Mouse (Mus musculus): Measurements from ENCODE around the gene Olfr555. TPM values are rescaled to one million over a fixed set of nuclear protein-coding genes. Genes with fewer than 3 reads are reported as not detected.
"Not testable (repeated sequence)": the region's sequence is repeated elsewhere in the genome, so short reads cannot be mapped to it uniquely, and the experiment has no call there.

Olfr555 gene
- not detected in 2 replicates for polyA plus RNA-seq (2015; fragmentation: Nextera tagmentation; extraction: Ambion mirVana)

DNA sequence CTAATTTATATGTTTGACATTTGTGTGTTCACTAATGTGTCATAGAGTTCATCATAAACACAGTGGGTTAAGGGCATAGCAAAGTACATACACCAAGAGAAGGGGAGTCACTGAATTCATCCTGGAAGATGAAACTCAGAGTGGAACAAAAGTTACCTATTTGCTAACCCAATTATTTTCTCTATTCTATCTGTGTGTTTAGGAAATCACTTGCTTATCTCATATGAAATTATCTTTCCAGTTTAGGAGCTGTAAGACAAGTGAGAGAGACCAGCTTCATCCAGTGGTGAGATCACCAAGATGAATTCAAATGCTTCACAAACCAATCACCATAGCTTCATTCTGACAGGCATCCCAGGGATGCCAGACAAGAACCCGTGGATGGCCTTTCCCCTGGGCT, at the start of gene Olfr555:
TSS of gene Olfr555 (plus strand) at position 301 of the 400 bp plus-strand sequence.
- H3K27ac ChIP-seq = no peak within 1 kb of the TSS
- no peak within 1 kb of the TSS for H3K4me2 ChIP-seq
- H3K9ac ChIP-seq = no peak within 1 kb of the TSS
- ATAC-seq (replicated peaks) = no peak
- no peaks in the 10 kb centered on the region for H3K4me1 ChIP-seq
- no peaks in the 10 kb centered on the region for H3K9me3 ChIP-seq
- no peak within 1 kb of the TSS for H3K4me3 ChIP-seq
- WGBS = 78% methylated on average over 1 of the region's 1 CpGs
- H3K36me3 ChIP-seq (replicated peaks) = no peaks in the 10 kb centered on the region
- H3K27me3 ChIP-seq (replicated peaks) = no peaks in the 10 kb centered on the region

- Histone ChIP-seq H3K4me2 (no peak within 1 kb of the TSS), H3K9me3 (no peaks in the 10 kb centered on the region), H3K36me3 (replicated peaks) (no peaks in the 10 kb centered on the region), H3K9ac (no peak within 1 kb of the TSS), H3K27me3 (replicated peaks) (no peaks in the 10 kb centered on the region), H3K4me1 (no peaks in the 10 kb centered on the region), H3K27ac (no peak within 1 kb of the TSS), H3K4me3 (no peak within 1 kb of the TSS)
- ATAC-seq (replicated peaks) = no peak
Observed at GRCm38 (mm10) chr7:102618118-102618517, 40.5 kb upstream of the Olfr555 start, which contains the start of gene Olfr553. Gene Olfr553, minus strand, starts transcription at chr7:102618218.

DNA sequence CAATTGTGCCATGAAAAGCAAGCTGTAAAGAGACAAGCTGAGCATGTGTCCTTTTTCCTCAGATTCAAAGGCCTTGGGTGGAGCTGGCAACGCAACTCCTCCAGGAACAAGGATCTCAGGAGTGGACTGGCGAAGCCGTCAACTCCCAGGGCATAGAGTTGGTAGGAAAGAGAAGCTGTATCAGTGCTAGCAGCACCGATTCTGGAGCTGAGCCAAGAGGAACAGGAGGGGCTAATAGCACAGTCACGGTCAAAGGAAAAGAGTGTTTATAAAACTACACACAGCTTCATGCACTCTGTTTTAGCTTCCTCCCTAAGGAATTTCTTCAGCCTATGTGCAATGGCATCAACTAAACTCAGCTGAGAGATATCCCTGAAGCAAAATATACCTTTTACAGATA, 39.0 kb upstream of the Olfr555 start:
- WGBS = 61% methylated on average over 5 of the region's 5 CpGs
- Histone ChIP-seq H3K4me1 (no peaks in the 10 kb centered on the region), H3K9me3 (no peaks in the 10 kb centered on the region), H3K36me3 (replicated peaks) (no peaks in the 10 kb centered on the region), H3K9ac (no peak overlapping the region), H3K4me2 (no peak overlapping the region), H3K27me3 (replicated peaks) (no peaks in the 10 kb centered on the region), H3K27ac (no peak overlapping the region), H3K4me3 (no peak overlapping the region)
- no peak for ATAC-seq (replicated peaks)

DNA sequence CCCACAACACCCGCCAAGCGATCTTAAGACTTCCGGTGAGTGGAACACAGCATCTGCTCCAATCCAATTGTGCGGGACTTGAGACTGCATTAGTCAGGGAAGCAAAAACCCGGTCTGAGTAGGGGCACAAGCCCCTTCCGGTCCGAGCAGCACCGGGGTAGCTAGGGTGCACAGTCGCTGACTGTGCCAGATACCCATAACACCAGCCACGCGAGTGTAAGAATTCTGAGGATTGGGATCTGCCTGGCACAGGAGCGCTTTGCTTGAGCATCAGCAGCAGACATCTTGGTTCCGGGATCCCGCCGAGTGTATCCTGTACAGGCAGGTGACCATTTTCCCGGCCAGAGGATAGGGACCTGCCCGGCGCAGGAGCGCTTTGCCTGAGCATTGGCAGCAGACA, 38.3 kb upstream of the Olfr555 start:
- not testable (repeated sequence) for H3K4me3 ChIP-seq; H3K9me3 ChIP-seq; H3K36me3 ChIP-seq (replicated peaks); H3K4me1 ChIP-seq; ATAC-seq (replicated peaks); H3K27ac ChIP-seq; H3K4me2 ChIP-seq; H3K27me3 ChIP-seq (replicated peaks); H3K9ac ChIP-seq
- WGBS = 90% methylated on average over 19 of the region's 19 CpGs

DNA sequence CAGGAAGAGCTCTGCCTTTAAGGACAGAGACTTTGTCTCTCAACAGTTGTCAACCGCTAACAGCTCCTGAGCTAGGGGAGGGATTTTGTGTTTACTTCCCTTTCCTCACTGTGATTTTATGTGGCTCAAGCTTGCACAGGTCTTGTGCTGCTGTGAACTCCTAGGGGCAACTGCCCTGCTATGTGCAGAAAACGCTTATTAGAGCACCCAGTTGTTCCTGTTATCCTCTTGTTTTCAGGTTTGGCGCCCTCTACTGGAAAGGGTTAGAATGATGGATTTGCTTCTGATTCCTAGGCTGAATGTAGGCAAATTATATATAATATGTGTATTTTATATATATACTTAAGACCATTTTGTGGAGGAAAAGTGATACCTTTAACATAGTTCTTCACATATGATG, 22.0 kb upstream of the Olfr555 start:
- Histone ChIP-seq H3K27ac (no peak overlapping the region), H3K4me2 (no peak overlapping the region), H3K4me3 (no peak overlapping the region), H3K36me3 (replicated peaks) (no peaks in the 10 kb centered on the region), H3K9ac (no peak overlapping the region), H3K27me3 (replicated peaks) (no peaks in the 10 kb centered on the region), H3K4me1 (no peaks in the 10 kb centered on the region), H3K9me3 (no peaks in the 10 kb centered on the region)
- ATAC-seq (replicated peaks) = no peak
- WGBS = 26% methylated on average over 3 of the region's 3 CpGs

- ATAC-seq (replicated peaks) = no peak
- no peak within 1 kb of the TSS for H3K27ac ChIP-seq
- H3K4me2 ChIP-seq = no peak within 1 kb of the TSS
- H3K36me3 ChIP-seq (replicated peaks) = no peaks in the 10 kb centered on the region
- no peaks in the 10 kb centered on the region for H3K4me1 ChIP-seq
- 87% methylated on average over 1 of the region's 1 CpGs for WGBS
- no peaks in the 10 kb centered on the region for H3K27me3 ChIP-seq (replicated peaks)
- H3K9ac ChIP-seq = no peak within 1 kb of the TSS
- H3K9me3 ChIP-seq = no peaks in the 10 kb centered on the region
- no peak within 1 kb of the TSS for H3K4me3 ChIP-seq
Observed at GRCm38 (mm10) chr7:102638132-102638531, 20.5 kb upstream of the Olfr555 start, which contains the start of gene Olfr554. Gene Olfr554, plus strand, starts transcription at chr7:102638432.

DNA sequence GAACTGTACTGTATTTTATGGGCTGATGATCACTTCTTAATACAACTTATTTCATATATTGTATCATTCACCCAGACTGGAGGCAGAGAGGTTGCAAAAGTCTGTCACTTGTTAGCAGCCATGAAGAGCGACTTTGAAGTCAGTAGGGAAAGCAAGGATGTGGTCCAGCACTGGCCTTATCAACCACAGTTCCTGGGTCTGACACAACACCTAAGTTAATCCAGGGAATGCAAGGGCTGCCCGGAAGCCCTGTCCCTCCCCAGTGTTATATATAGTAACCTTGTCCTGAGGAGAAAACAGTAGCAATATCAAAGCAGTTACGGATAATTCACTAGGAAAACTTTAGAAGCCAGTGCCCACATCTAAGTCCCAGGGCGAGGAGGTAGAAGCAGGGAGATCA, 13.7 kb upstream of the Olfr555 start:
- not testable (repeated sequence) for H3K27me3 ChIP-seq (replicated peaks); H3K27ac ChIP-seq; H3K4me1 ChIP-seq; H3K4me3 ChIP-seq; H3K9me3 ChIP-seq; H3K4me2 ChIP-seq; ATAC-seq (replicated peaks); H3K9ac ChIP-seq; H3K36me3 ChIP-seq (replicated peaks)
- WGBS = 91% methylated on average over 4 of the region's 4 CpGs

DNA sequence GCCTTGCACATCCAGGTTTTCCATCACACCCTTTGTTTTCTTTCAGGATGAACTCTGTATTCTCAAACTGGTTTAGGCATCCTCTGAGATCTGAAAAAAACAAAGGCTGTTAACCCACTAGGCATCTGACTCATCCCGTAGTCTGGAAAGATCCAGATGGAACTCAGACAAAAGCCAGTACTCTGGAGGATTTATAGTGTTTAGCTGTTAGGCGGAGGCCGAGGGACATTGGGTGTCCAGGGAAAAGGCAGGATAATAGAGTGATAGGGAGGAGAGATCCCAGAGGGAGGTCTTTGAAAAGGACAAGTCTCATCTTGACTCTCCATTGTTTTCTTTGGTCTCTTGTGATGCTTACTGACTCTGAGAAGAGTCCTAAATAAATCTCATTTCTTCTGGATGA, 6.0 kb downstream of the Olfr555 start, which contains the start of gene Olfr556:
TSS of gene Olfr556 (plus strand) at position 301 of the 400 bp plus-strand sequence.
- ATAC-seq (replicated peaks) = no peak
- WGBS = 43% methylated on average over 3 of the region's 3 CpGs
- Histone ChIP-seq H3K27me3 (replicated peaks) (no peaks in the 10 kb centered on the region), H3K36me3 (replicated peaks) (no peaks in the 10 kb centered on the region), H3K9me3 (no peaks in the 10 kb centered on the region), H3K4me3 (no peak within 1 kb of the TSS), H3K9ac (no peak within 1 kb of the TSS), H3K27ac (no peak within 1 kb of the TSS), H3K4me2 (no peak within 1 kb of the TSS), H3K4me1 (no peaks in the 10 kb centered on the region)

DNA sequence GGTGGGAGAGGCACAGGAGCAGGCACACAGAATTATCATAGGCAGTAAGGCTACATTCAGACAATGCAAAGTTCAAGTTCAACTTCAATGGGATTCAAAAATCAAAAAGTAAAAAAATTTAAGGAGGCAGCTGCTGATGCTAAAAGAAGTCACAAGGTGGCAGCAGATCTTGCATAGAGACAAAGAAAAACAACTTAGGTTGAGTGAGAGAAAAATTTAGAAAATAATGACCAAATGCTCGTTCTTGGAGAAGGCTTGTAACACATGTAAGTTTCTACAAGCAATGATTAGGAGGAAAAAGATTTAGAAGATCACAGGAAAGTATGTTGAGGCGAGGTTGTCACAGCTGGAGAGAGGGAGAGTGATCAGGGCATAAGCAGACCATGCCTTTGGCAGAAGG, 6.8 kb downstream of the Olfr555 start:
- H3K4me3 ChIP-seq = no peak overlapping the region
- no peak for ATAC-seq (replicated peaks)
- H3K36me3 ChIP-seq (replicated peaks) = no peaks in the 10 kb centered on the region
- no peaks in the 10 kb centered on the region for H3K9me3 ChIP-seq
- no peaks in the 10 kb centered on the region for H3K4me1 ChIP-seq
- 31% methylated on average over 2 of the region's 2 CpGs for WGBS
- no peak overlapping the region for H3K27ac ChIP-seq
- no peak overlapping the region for H3K9ac ChIP-seq
- no peaks in the 10 kb centered on the region for H3K27me3 ChIP-seq (replicated peaks)
- H3K4me2 ChIP-seq = no peak overlapping the region

DNA sequence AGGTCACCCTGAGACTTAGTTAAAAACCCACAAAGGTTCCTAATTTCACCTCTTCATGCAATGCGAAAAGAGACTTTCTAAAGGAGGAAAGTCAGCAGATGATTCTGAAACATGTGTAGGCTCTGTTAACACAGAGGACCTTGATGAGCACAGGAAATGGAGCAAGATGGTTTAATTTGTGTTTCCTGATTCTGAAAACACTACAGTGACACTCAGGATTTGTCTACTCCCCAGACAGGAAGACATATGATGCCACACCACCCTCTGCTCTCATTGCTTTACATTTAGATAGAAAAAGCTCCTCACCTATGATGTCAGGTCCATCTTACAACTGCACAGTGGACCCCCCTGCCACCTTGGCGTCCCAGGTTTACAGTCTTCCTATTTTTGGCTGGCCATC, 17.6 kb downstream of the Olfr555 start:
- Histone ChIP-seq H3K27me3 (replicated peaks) (no peaks in the 10 kb centered on the region), H3K27ac (no peak overlapping the region), H3K9ac (no peak overlapping the region), H3K4me3 (no peak overlapping the region), H3K4me2 (no peak overlapping the region), H3K4me1 (no peaks in the 10 kb centered on the region), H3K9me3 (no peaks in the 10 kb centered on the region), H3K36me3 (replicated peaks) (no peaks in the 10 kb centered on the region)
- WGBS = 71% methylated on average over 2 of the region's 2 CpGs
- no peak for ATAC-seq (replicated peaks)

DNA sequence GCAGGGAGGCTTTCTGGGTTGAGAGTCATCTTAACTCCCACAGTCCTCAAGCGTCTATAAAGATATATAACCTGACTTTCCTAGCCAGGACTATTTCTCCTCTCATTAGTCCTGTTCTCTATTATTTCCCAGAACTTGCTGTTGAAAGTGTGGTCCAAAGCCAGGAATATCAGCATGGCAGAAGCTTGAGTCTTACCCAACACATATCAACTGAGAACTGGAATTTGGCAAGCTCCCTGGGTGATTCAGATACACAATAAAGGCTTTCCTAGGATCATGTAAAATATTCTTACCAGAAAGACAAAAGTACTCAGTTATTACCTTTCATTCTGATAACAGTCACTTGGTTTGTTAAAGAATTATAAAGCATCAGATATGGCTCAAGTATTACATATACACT, 23.3 kb downstream of the Olfr555 start:
- H3K27ac ChIP-seq = no peak overlapping the region
- no peaks in the 10 kb centered on the region for H3K27me3 ChIP-seq (replicated peaks)
- H3K36me3 ChIP-seq (replicated peaks) = no peaks in the 10 kb centered on the region
- H3K9me3 ChIP-seq = no peaks in the 10 kb centered on the region
- ATAC-seq (replicated peaks) = no peak
- no peaks in the 10 kb centered on the region for H3K4me1 ChIP-seq
- no peak overlapping the region for H3K4me3 ChIP-seq
- no peak overlapping the region for H3K9ac ChIP-seq
- 91% methylated on average over 1 of the region's 1 CpGs for whole genome bisulfite sequencing
- no peak overlapping the region for H3K4me2 ChIP-seq

DNA sequence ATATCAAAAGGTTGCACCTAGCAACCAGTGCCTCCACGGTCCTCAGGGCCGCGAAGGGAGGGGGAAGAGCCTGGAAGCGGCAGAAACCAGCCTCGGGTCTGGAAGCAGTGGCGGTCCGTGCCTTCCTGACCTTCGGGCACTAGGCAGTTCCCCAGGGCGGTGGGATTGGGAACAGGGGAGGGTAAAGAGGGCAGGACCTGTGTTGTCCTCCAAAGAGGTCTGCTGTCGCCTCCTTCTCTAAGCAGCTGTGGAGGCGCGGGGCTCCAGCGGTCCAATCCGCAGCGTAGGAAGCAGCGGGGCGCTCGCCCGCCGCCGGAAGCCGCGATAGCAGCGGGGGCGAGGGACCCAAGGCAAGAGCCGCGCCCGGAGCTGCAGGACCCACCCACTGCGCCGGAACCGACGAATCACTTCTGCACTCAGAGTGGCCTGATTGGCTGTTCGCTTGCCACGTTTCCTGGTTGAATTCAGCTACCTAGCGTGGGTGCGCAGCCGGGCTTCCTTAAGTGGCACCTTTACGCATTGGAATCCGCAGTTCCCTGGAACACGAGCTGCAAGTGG, 28.4 kb downstream of the Olfr555 start, which contains the start of gene Trim68:
TSS of gene Trim68 (minus strand) at position 384 of the 558 bp plus-strand sequence.
- peak within 1 kb of the TSS; percentile 71 for H3K4me2 ChIP-seq
- no peaks in the 10 kb centered on the region for H3K27me3 ChIP-seq (replicated peaks)
- no peaks in the 10 kb centered on the region for H3K9me3 ChIP-seq
- no peaks in the 10 kb centered on the region for H3K36me3 ChIP-seq (replicated peaks)
- peak within 1 kb of the TSS; percentile 77 for H3K27ac ChIP-seq
- peak; percentile 100 for ATAC-seq (replicated peaks)
- H3K9ac ChIP-seq = peak within 1 kb of the TSS; percentile 66
- 0% methylated on average over 40 of the region's 40 CpGs for whole genome bisulfite sequencing
- H3K4me3 ChIP-seq = peak within 1 kb of the TSS; percentile 59
- peaks cover 6% of the 10 kb centered on the region for H3K4me1 ChIP-seq

GRCm38 (mm10) chr7:102695358-102696125, 36.9 kb downstream of the Olfr555 start, which contains the start of gene Olfr557:
Gene Olfr557, plus strand, starts transcription at chr7:102695910.
- no peak within 1 kb of the TSS for H3K9ac ChIP-seq
- 81% methylated on average over 5 of the region's 5 CpGs for WGBS
- no peak within 1 kb of the TSS for H3K4me2 ChIP-seq
- no peak for ATAC-seq (replicated peaks)
- no peaks in the 10 kb centered on the region for H3K4me1 ChIP-seq
- H3K27ac ChIP-seq = no peak within 1 kb of the TSS
- H3K4me3 ChIP-seq = no peak within 1 kb of the TSS
- no peaks in the 10 kb centered on the region for H3K9me3 ChIP-seq
- H3K36me3 ChIP-seq (replicated peaks) = no peaks in the 10 kb centered on the region
- no peaks in the 10 kb centered on the region for H3K27me3 ChIP-seq (replicated peaks)

Data from midbrain, embryonic 15.5 days (tissue).